Mouse (Mus musculus): ENCODE measurements around the gene Gstp1. TPM values are rescaled to one million over a fixed set of nuclear protein-coding genes. Genes with fewer than 3 reads are reported as not detected.

Gene Gstp1
- total and polyA plus RNA-seq, 2 experiments = 456 to 1,374 TPM

- Histone ChIP-seq H3K9ac (ENCODE audit: low read depth, low read length) (no peak overlapping the region), H3K27ac (replicated peaks; ENCODE audit: insufficient read depth, low read depth, low read length) (no peak overlapping the region), H3K27me3 (ENCODE audit: control insufficient read depth, insufficient read depth, low read length) (no peaks in the 10 kb centered on the region), H3K79me2 (ENCODE audit: control insufficient read depth, insufficient read depth, low read length) (no peaks in the 10 kb centered on the region), H3K36me3 (ENCODE audit: control insufficient read depth, insufficient read depth, low read length) (no peaks in the 10 kb centered on the region), H3K4me1 (ENCODE audit: control insufficient read depth, insufficient read depth, low read length) (peaks cover 17% of the 10 kb centered on the region; the same call in 1 of the 2 replicates), H3K4me3 (ENCODE audit: insufficient read depth, low read depth, low read length) (no peak overlapping the region)
- TF ChIP-seq CTCF (IDR thresholded peaks at IDR 0.05; ENCODE audit: low read depth, low read length) = no peak
- no peak for TF ChIP-seq POLR2A (IDR thresholded peaks at IDR 0.05; ENCODE audit: extremely low read depth, insufficient read depth, low read length)
- DNase-seq (ENCODE audit: extremely low read depth, low read depth, low spot score) = no peak
- 92% methylated on average over 11 of the region's 11 CpGs for WGBS
Observed at GRCm38 (mm10) chr19:4082219-4082965, 44.6 kb upstream of the Gstp1 start.

- H3K27me3 ChIP-seq (ENCODE audit: control insufficient read depth, insufficient read depth, low read length) = no peaks in the 10 kb centered on the region
- TF ChIP-seq POLR2A (IDR thresholded peaks at IDR 0.05; ENCODE audit: extremely low read depth, insufficient read depth, low read length) (no peak), CTCF (IDR thresholded peaks at IDR 0.05; ENCODE audit: low read depth, low read length) (no peak)
- H3K27ac ChIP-seq (replicated peaks; ENCODE audit: insufficient read depth, low read depth, low read length) = no peak within 1 kb of the TSS; the same call in 1 of the 2 replicates
- DNase-seq (ENCODE audit: extremely low read depth, low read depth, low spot score) = no peak
- peaks cover 17% of the 10 kb centered on the region; the same call in 1 of the 2 replicates for H3K4me1 ChIP-seq (ENCODE audit: control insufficient read depth, insufficient read depth, low read length)
- no peaks in the 10 kb centered on the region for H3K79me2 ChIP-seq (ENCODE audit: control insufficient read depth, insufficient read depth, low read length)
- H3K9ac ChIP-seq (ENCODE audit: low read depth, low read length) = 0 out of 2 replicates have a peak within 1 kb of the TSS, but pooled peaks have one; percentile 36
- 47% methylated on average over 3 of the region's 3 CpGs for WGBS
- H3K36me3 ChIP-seq (ENCODE audit: control insufficient read depth, insufficient read depth, low read length) = no peaks in the 10 kb centered on the region
- H3K4me3 ChIP-seq (ENCODE audit: insufficient read depth, low read depth, low read length) = no peak within 1 kb of the TSS
Observed at GRCm38 (mm10) chr19:4081394-4081793, 43.6 kb upstream of the Gstp1 start, which contains the start of gene Cabp2. Gene Cabp2, plus strand, starts transcription at chr19:4081578.

- Histone ChIP-seq H3K4me1 (ENCODE audit: control insufficient read depth, insufficient read depth, low read length) (peaks cover 19% of the 10 kb centered on the region; the same call in 1 of the 2 replicates), H3K27ac (replicated peaks; ENCODE audit: insufficient read depth, low read depth, low read length) (no peak overlapping the region; the same call in 1 of the 2 replicates)
- DNase-seq (ENCODE audit: extremely low read depth, low read depth, low spot score) = peak; percentile 56
Observed at GRCm38 (mm10) chr19:4080511-4081009, 42.8 kb upstream of the Gstp1 start.

GRCm38 (mm10) chr19:4079594-4079993 is 41.8 kb upstream of the Gstp1 start:
- no peaks in the 10 kb centered on the region for H3K36me3 ChIP-seq (ENCODE audit: control insufficient read depth, insufficient read depth, low read length)
- H3K27me3 ChIP-seq (ENCODE audit: control insufficient read depth, insufficient read depth, low read length) = no peaks in the 10 kb centered on the region
- peaks cover 17% of the 10 kb centered on the region; the same call in 1 of the 2 replicates for H3K4me1 ChIP-seq (ENCODE audit: control insufficient read depth, insufficient read depth, low read length)
- no peak overlapping the region for H3K4me3 ChIP-seq (ENCODE audit: insufficient read depth, low read depth, low read length)
- H3K79me2 ChIP-seq (ENCODE audit: control insufficient read depth, insufficient read depth, low read length) = no peaks in the 10 kb centered on the region
- 91% methylated on average over 1 of the region's 1 CpGs for WGBS
- no peak overlapping the region for H3K9ac ChIP-seq (ENCODE audit: low read depth, low read length)
- DNase-seq (ENCODE audit: extremely low read depth, low read depth, low spot score) = no peak
- no peak overlapping the region for H3K27ac ChIP-seq (replicated peaks; ENCODE audit: insufficient read depth, low read depth, low read length)
- TF ChIP-seq POLR2A (IDR thresholded peaks at IDR 0.05; ENCODE audit: extremely low read depth, insufficient read depth, low read length) (no peak), CTCF (IDR thresholded peaks at IDR 0.05; ENCODE audit: low read depth, low read length) (no peak)

More at GRCm38 (mm10) chr19:4080511-4081009, 42.8 kb upstream of the Gstp1 start:
- TF ChIP-seq CTCF (IDR thresholded peaks at IDR 0.05; ENCODE audit: low read depth, low read length) (peak; percentile 79), POLR2A (IDR thresholded peaks at IDR 0.05; ENCODE audit: extremely low read depth, insufficient read depth, low read length) (no peak)
- WGBS = 23% methylated on average over 8 of the region's 8 CpGs
- no peaks in the 10 kb centered on the region for H3K36me3 ChIP-seq (ENCODE audit: control insufficient read depth, insufficient read depth, low read length)
- H3K4me3 ChIP-seq (ENCODE audit: insufficient read depth, low read depth, low read length) = no peak overlapping the region
- H3K9ac ChIP-seq (ENCODE audit: low read depth, low read length) = 0 out of 2 replicates have a peak overlapping the region, but pooled peaks have one; percentile 36
- no peaks in the 10 kb centered on the region for H3K27me3 ChIP-seq (ENCODE audit: control insufficient read depth, insufficient read depth, low read length)
- H3K79me2 ChIP-seq (ENCODE audit: control insufficient read depth, insufficient read depth, low read length) = no peaks in the 10 kb centered on the region

GRCm38 (mm10) chr19:4075531-4075930 is 37.7 kb upstream of the Gstp1 start:
- TF ChIP-seq CTCF (IDR thresholded peaks at IDR 0.05; ENCODE audit: low read depth, low read length) (no peak), POLR2A (IDR thresholded peaks at IDR 0.05; ENCODE audit: extremely low read depth, insufficient read depth, low read length) (no peak)
- Histone ChIP-seq H3K27ac (replicated peaks; ENCODE audit: insufficient read depth, low read depth, low read length) (no peak overlapping the region), H3K4me3 (ENCODE audit: insufficient read depth, low read depth, low read length) (no peak overlapping the region), H3K4me1 (ENCODE audit: control insufficient read depth, insufficient read depth, low read length) (peaks cover 25% of the 10 kb centered on the region), H3K79me2 (ENCODE audit: control insufficient read depth, insufficient read depth, low read length) (no peaks in the 10 kb centered on the region), H3K9ac (ENCODE audit: low read depth, low read length) (no peak overlapping the region), H3K27me3 (ENCODE audit: control insufficient read depth, insufficient read depth, low read length) (no peaks in the 10 kb centered on the region), H3K36me3 (ENCODE audit: control insufficient read depth, insufficient read depth, low read length) (no peaks in the 10 kb centered on the region)
- 33% methylated on average over 1 of the region's 1 CpGs for WGBS
- peak; percentile 78 for DNase-seq (ENCODE audit: extremely low read depth, low read depth, low spot score)

All from liver, adult 2 months (tissue).